Comparison of ENCODE assay signal across 33 mouse cellular contexts in the genomic region with DNA sequence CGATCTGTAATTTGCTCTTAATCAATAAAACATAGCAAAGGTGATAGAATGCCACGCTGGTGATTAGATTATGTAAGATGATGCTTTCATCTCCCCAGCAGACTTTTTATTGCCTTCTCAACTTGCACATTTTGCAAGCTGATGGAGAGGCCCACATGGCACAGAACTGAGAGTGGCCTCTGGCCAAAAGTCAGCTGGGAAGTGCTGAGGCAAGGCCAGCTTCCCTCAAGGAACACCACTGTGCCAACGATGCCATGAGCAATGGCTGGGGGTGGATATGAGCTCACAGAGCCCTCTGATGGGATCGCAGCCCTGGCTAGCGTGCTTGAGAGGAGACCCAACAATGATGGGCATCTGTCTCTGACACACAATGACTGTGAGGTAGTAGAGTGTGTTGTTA. TPM values are rescaled to one million over a fixed set of nuclear protein-coding genes. Genes with fewer than 3 reads are reported as not detected.
A peak's percentile ranks its signal among the peaks of the same experiment; 100 is the strongest.
DNase-seq lines count a peak whose midpoint lies in the region; ATAC-seq and TF ChIP-seq lines count a peak whose summit lies in the region.
"Had no signal": no experiment of that assay in that cellular context is flagged by ENCODE, and none has a peak within 500 bp of the region (broad histone marks: within the 10 kb centered on the region; RNA-seq: fewer than 3 reads in every experiment).

No protein-coding gene starts in this region.

- no peak for ATAC-seq in hindbrain, postnatal 0 days
- ATAC-seq in hindbrain, embryonic 11.5 days (ENCODE audit: low FRiP score), result no peak
- ATAC-seq: forebrain, embryonic 13.5 days; midbrain, embryonic 13.5 days had no signal

- 54% methylated on average over 5 of the region's 5 CpGs for WGBS in hindbrain, postnatal 0 days
- 75% methylated on average over 5 of the region's 5 CpGs for WGBS in hindbrain, embryonic 11.5 days

- no peaks in the 10 kb centered on the region for H3K9me3 ChIP-seq in hindbrain, postnatal 0 days (ENCODE audit: low read length)
- H3K9me3 ChIP-seq in hindbrain, embryonic 11.5 days (ENCODE audit: control insufficient read depth, low read length), result no peaks in the 10 kb centered on the region
- H3K9me3 ChIP-seq: forebrain, embryonic 13.5 days; hindbrain, embryonic 15.5 days; kidney, embryonic 15.5 days; limb, embryonic 10.5 days; limb, embryonic 15.5 days; midbrain, embryonic 13.5 days; neural tube, embryonic 13.5 days; stomach, embryonic 15.5 days had no signal

- no peak for TF ChIP-seq CTCF in hindbrain, postnatal 0 days (IDR thresholded peaks at IDR 0.05; ENCODE audit: low read depth)

- no peak overlapping the region for H3K4me3 ChIP-seq in hindbrain, postnatal 0 days (ENCODE audit: low read length)
- no peak overlapping the region for H3K4me3 ChIP-seq in hindbrain, embryonic 11.5 days (ENCODE audit: low read depth, low read length)
- H3K4me3 ChIP-seq: forebrain, embryonic 13.5 days; heart, adult 2 months; heart, embryonic 12.5 days; hindbrain, embryonic 15.5 days; kidney, embryonic 15.5 days; layer of hippocampus, adult 2 months; limb, embryonic 10.5 days; limb, embryonic 15.5 days; midbrain, embryonic 13.5 days; neural tube, embryonic 13.5 days; stomach, embryonic 15.5 days had no signal

- H3K4me1 ChIP-seq in hindbrain, postnatal 0 days (ENCODE audit: insufficient read depth, low read length), result no peaks in the 10 kb centered on the region
- H3K4me1 ChIP-seq in hindbrain, embryonic 11.5 days (replicated peaks; ENCODE audit: control insufficient read depth, insufficient read depth, low read length), result no peaks in the 10 kb centered on the region
- H3K4me1 ChIP-seq: forebrain, embryonic 13.5 days; heart, embryonic 12.5 days; kidney, embryonic 15.5 days; limb, embryonic 10.5 days; limb, embryonic 15.5 days; stomach, embryonic 15.5 days had no signal

- H3K36me3 ChIP-seq in hindbrain, postnatal 0 days (ENCODE audit: insufficient read depth, low read length), result no peaks in the 10 kb centered on the region
- H3K36me3 ChIP-seq in hindbrain, embryonic 11.5 days (ENCODE audit: control insufficient read depth, insufficient read depth, low read length), result no peaks in the 10 kb centered on the region
- H3K36me3 ChIP-seq: G1E; heart, embryonic 12.5 days; hindbrain, embryonic 15.5 days; kidney, embryonic 15.5 days; limb, embryonic 10.5 days; limb, embryonic 15.5 days; midbrain, embryonic 13.5 days; neural tube, embryonic 13.5 days; stomach, embryonic 15.5 days had no signal

- DNase-seq in hindbrain, postnatal 0 days (ENCODE audit: low spot score), result peak; percentile 48
- no peak for DNase-seq in hindbrain, embryonic 11.5 days (ENCODE audit: low spot score)
- peak; percentile 84 to 88 for DNase-seq in cerebellum, adult 18-20 months
- DNase-seq in cerebellum, postnatal 10 days, result peak; percentile 89 to 94
- no peak for DNase-seq in thymus, adult 18-20 months
- no peak for DNase-seq in heart, postnatal 10 days
- no peak for DNase-seq in adrenal gland, postnatal 36 days
- DNase-seq: adrenal gland, postnatal 14 days; heart, adult 2 months; kidney, adult 18-20 months; kidney, postnatal 25 days; lung, adult 2 months; lung, postnatal 10 days; thymus, postnatal 14 days had no signal

- intact Hi-C loops in heart, postnatal 10 days (cut with DNase I), result no loop called here

- H3K27ac ChIP-seq in hindbrain, postnatal 0 days, result no peak overlapping the region
- H3K27ac ChIP-seq in hindbrain, embryonic 11.5 days (ENCODE audit: low read depth, low read length), result no peak overlapping the region
- H3K27ac ChIP-seq: forebrain, embryonic 13.5 days; heart, adult 2 months; hindbrain, embryonic 15.5 days; kidney, embryonic 15.5 days; layer of hippocampus, adult 2 months; limb, embryonic 10.5 days; limb, embryonic 15.5 days; liver, embryonic 14.5 days; macrophage; midbrain, embryonic 13.5 days; neural tube, embryonic 13.5 days; stomach, embryonic 15.5 days had no signal

- H3K27me3 ChIP-seq in hindbrain, postnatal 0 days (ENCODE audit: insufficient read depth, low read length), result no peaks in the 10 kb centered on the region
- H3K27me3 ChIP-seq in hindbrain, embryonic 11.5 days (ENCODE audit: control insufficient read depth, insufficient read depth, low read length), result no peaks in the 10 kb centered on the region
- H3K27me3 ChIP-seq: forebrain, embryonic 13.5 days; hindbrain, embryonic 15.5 days; midbrain, embryonic 13.5 days; neural tube, embryonic 13.5 days had no signal

- no peak overlapping the region for H3K9ac ChIP-seq in hindbrain, postnatal 0 days (replicated peaks; ENCODE audit: low read length)
- H3K9ac ChIP-seq in hindbrain, embryonic 11.5 days (ENCODE audit: low read depth, low read length), result no peak overlapping the region
- H3K9ac ChIP-seq: forebrain, embryonic 13.5 days; heart, embryonic 12.5 days; hindbrain, embryonic 15.5 days; kidney, embryonic 15.5 days; limb, embryonic 15.5 days; liver, embryonic 14.5 days; midbrain, embryonic 13.5 days; neural tube, embryonic 13.5 days; stomach, embryonic 15.5 days had no signal

- H3K4me2 ChIP-seq in hindbrain, postnatal 0 days (ENCODE audit: low read depth, low read length), result no peak overlapping the region
- H3K4me2 ChIP-seq in hindbrain, embryonic 11.5 days (replicated peaks; ENCODE audit: low read depth, low read length), result no peak overlapping the region
- H3K4me2 ChIP-seq: forebrain, embryonic 13.5 days; heart, embryonic 12.5 days; hindbrain, embryonic 15.5 days; kidney, embryonic 15.5 days; limb, embryonic 15.5 days; midbrain, embryonic 13.5 days; neural tube, embryonic 13.5 days; stomach, embryonic 15.5 days had no signal

RNA-seq across cellular contexts. Expression of a gene that starts 6.6 kb away (rescaled TPM):
- total RNA-seq in hindbrain, postnatal 0 days (2014; rRNA removed), result 29.5 and 29.6 TPM in 2 replicates
- 13.8 and 18.3 TPM in 2 replicates for polyA plus RNA-seq in hindbrain, postnatal 0 days (2015; fragmentation: Nextera tagmentation; extraction: Ambion mirVana)
- 1.2 and 1.3 TPM in 2 replicates for polyA plus RNA-seq in hindbrain, embryonic 11.5 days (2014; fragmentation: Nextera tagmentation; extraction: Ambion mirVana)
- under 1 TPM in 1 of 2 experiments, not detected in 1; 0.07 TPM for total RNA-seq in heart, postnatal 10 days (2021)
- under 1 TPM; 0.53 to 0.66 TPM for total RNA-seq in adrenal gland, postnatal 36 days (2021)
- total RNA-seq: gastrocnemius, adult 18-20 months; gastrocnemius, postnatal 4 days; hematopoietic stem cell, adult 5-6 weeks; megakaryocyte-erythroid progenitor cell, adult 5-6 weeks had no signal
- polyA plus RNA-seq: G1E; heart, adult 2 months; heart, postnatal 0 days; liver, embryonic 14.5 days; lung, adult 2 months; macrophage; urinary bladder, adult 2 months had no signal

Comparison
In these comparisons a context has a peak if more than half of its experiments do, and no peak if none do; other contexts are left out.
1. DNase-seq: peak in hindbrain, postnatal 0 days (single experiment), cerebellum, adult 18-20 months (2 of 2) and cerebellum, postnatal 10 days (2 of 2); none in hindbrain, embryonic 11.5 days (single experiment), thymus, adult 18-20 months (0 of 2), heart, postnatal 10 days (0 of 2) and adrenal gland, postnatal 36 days (0 of 2).
2. RNA of a gene that starts 6.6 kb away (total RNA-seq): 29.5 to 29.6 TPM in hindbrain, postnatal 0 days; 0.53 to 0.66 TPM in adrenal gland, postnatal 36 days and 0.07 TPM in heart, postnatal 10 days; every median in the first group is over 10 times any median in the second.